Mouse (Mus musculus) erythroid progenitor cell, adult 5-6 weeks (primary cell): Measurements from ENCODE around the gene D130043K22Rik. TPM values are rescaled to one million over a fixed set of nuclear protein-coding genes. Genes with fewer than 3 reads are reported as not detected.
A peak's percentile ranks its signal among the peaks of the same experiment; 100 is the strongest.
"Not testable (repeated sequence)": the region's sequence is repeated elsewhere in the genome, so short reads cannot be mapped to it uniquely, and the experiment has no call there.

ENCODE experiments used
- ATAC-seq: replicated peaks from 2 replicates; pipeline ENCODE4 v1.8.0; 2016; ENCODE audit warnings: moderate number of reproducible peaks, mild to moderate bottlenecking, moderate TSS enrichment, inconsistent platforms; ENCODE audit not compliant: poor library complexity, low FRiP score, severe bottlenecking
- total RNA-seq, 2 experiments: library from RNA; stranded (forward) in 1 of 2; stranded (reverse) in 1 of 2; fragments of 150-400 nt in 1 of 2; fragments of 186-747, 209-891 nt in 1 of 2; gene quantifications; 2 replicates each; pipeline versions ENCODE4 v1.2.3 to v1.2.4; 2015 to 2017; ENCODE audit warnings: low replicate concordance in 2 of 2

Gene D130043K22Rik
- total RNA-seq, 2 experiments from 2014 or later = not detected

GRCm38 (mm10) chr13:24830756-24831352 lies 14.1 kb upstream of the D130043K22Rik start:
- peak; percentile 58 for ATAC-seq

DNA sequence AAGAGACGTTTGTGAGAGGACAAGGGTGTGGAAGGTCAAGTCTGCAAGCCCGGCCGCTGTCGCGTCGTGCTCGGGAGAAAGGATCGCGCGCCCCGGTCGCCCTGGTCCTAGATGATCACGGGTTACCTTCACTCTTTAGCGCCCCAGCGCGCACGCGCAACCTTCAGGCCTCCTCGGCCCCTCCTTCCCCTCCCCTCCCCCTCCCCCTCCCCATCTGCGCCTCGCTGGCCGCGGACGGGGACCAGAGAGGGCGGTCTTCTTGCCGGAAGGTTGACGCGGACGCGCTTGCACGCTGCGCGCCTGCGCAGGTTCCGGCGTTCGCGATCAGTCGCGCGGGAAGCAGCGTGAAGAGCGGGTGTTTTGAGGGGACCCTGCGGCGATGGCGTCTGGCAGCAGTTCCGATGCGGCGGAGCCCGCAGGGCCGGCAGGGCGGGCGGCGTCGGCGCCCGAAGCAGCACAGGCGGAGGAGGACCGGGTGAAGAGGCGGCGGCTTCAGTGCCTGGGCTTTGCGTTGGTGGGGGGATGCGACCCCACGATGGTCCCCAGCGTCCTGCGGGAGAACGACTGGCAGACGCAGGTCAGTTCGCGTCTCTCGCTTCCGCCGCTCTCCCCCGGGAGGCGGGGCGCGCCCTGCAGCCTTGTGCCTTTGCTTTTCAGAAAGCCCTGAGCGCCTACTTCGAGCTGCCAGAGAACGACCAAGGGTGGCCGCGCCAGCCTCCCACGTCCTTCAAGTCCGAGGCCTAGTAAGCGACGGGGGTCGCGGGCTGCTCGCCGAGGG lies 13.4 kb upstream of the D130043K22Rik start, which contains the start of the genes Acot13 and Tdp2:
Gene Acot13 (minus strand): TSS at position 188 of the 778 bp plus-strand sequence.
Gene Tdp2 (plus strand): TSS at position 327 of the 778 bp plus-strand sequence.
- ATAC-seq = peak; percentile 89

DNA sequence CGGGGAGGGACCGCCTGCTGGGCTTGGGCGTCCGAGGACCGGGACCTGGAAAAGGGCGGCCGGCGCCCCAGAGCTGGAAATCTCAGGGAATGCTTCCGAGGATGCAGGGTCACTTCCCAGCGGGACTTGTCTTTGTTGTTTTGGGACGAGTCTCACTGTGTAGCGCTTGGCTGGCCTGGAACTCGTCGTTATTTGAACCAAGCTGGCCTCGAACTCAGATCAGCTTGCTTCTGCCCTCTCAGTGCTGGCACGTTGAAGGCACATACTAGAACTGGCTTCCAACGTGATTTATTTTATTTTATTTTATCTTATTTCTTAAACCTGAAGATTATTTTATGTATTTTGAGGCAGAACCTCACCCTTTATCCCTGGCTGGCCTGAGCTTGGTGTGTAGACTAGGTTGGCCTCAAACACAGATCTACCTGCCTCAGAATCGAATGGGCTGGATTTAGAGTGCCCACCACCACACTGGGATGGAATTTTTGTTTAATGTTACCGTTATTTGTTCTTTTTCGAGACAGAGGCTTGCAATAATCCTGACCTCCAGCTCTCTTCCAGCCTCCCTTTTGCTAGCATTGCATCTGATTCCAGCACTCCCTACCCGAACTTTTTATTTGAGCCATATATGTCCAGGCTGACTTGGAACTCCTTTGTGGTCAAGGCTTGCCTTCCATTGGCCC lies 12.7 kb upstream of the D130043K22Rik start:
- no peak for ATAC-seq

DNA sequence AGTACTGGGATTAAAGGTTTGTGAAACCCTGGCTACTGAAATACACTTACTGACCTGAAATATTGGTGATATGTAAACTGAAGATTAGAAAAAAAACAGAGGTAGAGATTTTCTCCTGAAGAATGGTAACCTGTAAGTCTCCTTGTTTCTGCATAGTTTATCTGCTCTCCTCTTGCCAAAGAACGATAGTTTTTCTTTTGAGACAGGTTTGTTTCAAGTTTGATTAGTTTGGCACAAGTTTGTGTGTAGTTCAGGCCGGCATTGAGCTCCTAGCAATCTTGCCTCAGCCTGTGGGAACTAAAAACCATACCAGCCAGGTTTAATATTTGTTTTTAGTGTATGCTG lies 12.2 kb upstream of the D130043K22Rik start:
- ATAC-seq = no peak

DNA sequence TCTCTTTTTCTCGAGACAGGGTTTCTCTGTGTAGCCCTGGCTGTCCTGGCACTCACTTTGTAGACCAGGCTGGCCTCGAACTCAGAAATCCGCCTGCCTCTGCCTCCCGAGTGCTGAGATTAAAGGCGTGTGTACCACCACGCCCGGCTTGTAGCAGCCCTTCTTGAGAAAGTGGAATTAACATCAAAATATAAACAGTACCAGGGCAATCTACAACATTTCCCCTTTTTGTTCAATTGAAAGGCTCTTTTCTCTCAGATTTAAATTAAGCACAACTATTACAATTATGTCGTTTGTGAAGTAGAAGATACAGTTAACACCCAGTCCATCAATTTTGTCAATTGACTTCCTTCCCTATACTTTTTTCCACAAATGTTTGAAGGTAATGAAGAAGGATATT lies 7.2 kb upstream of the D130043K22Rik start:
- ATAC-seq = not testable (repeated sequence)

DNA sequence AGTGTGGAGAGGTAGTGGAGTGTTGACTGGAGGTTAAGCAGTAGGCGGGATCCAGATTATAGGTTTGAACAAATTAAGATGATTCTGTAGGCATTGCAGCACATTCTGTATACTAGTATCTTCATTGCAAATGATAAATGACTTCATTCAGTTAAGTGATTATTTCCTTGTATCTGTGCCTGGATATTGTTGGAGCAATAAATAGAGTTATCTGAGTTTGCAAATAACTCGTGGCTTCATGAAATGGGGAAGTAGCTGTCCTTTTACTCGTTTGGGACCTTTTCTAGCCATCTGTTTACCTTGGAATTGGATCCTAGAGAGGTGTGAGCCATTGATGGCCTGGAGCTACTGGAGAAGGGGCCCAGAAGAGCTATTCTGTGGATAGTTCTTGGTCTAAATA lies 5.1 kb upstream of the D130043K22Rik start:
- no peak for ATAC-seq

DNA sequence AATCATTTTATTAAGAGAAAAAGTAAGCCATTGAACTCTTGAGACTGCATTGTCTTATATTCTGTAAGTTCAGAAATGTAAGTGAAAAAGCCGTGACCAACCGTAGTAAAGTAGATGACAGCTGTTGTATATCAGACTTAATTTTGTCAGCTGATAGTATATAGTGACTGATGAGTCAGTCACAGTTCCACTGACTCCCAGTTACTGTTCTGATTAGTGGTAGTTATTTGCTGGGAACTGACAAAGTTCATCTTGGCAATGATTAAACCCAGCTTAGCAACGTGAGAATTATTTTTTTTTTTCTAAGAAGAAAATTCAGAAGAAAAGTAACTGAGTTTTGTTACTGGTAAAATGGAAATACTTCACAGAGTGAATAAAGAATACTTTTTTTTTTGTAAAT lies 3.2 kb upstream of the D130043K22Rik start:
- no peak for ATAC-seq

DNA sequence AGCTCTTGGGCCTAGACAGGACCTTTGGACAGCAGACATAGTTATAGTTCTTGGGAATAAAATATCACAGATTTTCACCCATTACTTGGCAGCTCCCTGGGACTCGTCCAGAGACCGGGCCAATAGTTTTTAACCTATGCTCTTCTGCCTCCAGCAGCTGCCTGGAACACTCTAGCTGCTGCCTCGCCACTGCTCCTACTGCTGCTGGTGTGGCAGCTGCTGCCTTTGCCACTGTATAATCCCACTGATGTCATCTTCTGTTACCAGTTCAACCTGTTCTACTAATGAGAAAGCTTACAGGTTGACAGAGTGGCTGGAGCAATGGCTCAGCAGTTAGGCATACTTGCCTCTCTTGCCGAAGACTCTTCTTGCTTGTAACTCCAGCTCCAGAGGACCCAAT lies 4.4 kb downstream of the D130043K22Rik start:
- ATAC-seq = no peak

GRCm38 (mm10) chr13:24851989-24852388 lies 7.1 kb downstream of the D130043K22Rik start:
- ATAC-seq = no peak

DNA sequence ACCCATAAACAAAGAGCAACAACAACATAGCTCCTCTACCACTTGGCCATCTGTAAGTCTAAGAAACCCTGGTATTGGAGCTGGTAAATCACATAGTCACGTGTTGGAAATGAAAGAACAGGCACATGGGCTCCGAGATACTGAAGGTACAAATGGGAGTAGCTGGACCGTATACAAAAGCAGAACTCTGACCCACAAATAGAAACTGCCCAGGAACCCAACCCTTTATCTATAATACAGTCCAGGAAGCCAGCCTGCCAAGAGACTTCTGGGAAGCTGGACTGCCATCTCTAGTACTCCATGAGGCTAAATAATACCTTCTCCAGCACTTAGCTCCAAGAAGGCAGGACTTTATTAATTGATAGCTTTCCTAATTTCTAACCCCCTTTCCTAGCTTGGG lies 7.6 kb downstream of the D130043K22Rik start:
- no peak for ATAC-seq

GRCm38 (mm10) chr13:24859115-24859514 lies 14.2 kb downstream of the D130043K22Rik start:
- ATAC-seq = no peak

DNA sequence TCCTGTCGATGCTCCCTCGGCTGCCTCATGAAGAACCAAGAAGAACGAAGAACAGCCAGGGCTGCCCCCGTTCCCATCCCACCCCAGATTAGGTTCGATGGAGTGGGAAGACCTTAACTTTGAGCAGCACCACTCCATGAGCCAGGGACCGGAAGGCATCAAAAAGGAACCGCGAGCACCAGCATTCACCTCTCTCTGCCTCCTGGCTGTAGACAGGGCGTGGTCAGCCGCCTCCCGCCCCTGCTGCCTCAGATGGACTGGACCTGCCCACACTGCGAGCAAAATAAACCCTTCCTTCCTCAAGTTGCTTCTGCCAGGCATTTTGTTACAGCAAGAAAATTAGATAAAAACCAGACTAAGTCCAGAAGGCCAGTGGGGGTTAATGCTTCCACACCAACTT lies 16.1 kb downstream of the D130043K22Rik start:
- ATAC-seq = no peak

DNA sequence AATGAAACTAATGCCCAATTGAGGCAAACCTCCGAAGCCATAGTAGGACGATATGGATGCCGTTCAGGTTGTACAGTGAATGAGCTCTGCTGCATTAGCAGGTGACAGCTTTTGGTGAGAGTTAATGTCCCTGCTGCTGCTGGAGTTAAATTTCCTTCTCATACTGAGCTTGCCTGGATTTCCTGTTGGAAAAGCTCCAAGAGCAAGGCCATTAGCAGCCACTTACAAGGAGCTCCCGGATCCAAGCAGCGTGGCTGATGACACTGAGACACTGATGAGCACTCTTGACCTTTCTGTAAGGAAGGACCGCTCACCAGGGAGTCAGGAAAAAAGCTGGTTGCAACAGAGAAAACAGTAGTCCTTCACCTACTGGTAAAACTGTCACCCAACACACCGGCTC lies 17.1 kb downstream of the D130043K22Rik start:
- ATAC-seq = no peak

GRCm38 (mm10) chr13:24862520-24862919 lies 17.6 kb downstream of the D130043K22Rik start:
- peak; percentile 61; the same call in 1 of the 2 replicates for ATAC-seq

DNA sequence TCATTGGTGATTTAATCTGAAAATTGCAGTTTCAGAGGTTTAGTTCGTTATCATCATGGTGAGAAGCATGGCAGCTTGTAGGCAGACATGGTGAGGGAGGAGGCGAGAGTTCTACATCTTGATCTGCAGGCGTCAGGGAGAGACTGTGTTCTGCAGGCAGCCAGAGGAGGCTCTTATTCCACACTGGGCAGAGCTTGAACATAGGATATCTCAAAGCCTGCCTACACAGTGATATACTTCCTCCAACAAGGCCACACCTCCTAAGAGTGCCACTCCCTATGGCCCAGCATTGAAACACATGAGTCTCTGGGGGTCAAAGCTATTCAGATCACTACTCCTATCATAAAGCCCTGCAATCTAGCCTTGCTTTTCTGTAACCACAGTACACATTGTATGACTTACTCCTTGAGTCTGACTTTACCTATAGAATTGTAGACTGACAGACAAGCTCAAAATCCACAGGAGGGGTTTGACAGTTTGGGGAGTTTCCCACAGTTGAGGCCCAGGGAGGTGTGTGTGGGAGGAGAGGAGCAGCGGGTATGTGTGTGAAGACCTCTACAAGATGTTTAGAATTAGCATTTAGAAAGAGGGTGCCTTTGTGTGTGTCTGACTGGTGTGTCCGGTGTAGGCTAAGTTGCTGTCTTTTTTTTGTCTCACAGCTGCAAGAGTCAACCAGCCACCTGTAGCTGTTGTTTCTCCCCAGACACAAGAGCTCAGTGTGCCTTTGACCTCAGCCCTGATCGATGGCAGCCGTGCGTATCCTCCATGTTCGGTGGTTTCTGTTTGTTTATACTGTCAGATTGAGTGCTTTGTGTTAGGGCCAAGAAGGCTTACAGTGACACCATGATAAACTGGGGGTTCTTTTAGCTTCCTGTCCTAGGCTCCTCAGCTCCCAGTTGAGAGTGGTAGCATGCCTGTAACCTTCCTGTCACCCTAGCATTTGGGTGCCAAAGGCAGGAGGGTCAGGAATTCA lies 21.8 kb downstream of the D130043K22Rik start:
- ATAC-seq = no peak

DNA sequence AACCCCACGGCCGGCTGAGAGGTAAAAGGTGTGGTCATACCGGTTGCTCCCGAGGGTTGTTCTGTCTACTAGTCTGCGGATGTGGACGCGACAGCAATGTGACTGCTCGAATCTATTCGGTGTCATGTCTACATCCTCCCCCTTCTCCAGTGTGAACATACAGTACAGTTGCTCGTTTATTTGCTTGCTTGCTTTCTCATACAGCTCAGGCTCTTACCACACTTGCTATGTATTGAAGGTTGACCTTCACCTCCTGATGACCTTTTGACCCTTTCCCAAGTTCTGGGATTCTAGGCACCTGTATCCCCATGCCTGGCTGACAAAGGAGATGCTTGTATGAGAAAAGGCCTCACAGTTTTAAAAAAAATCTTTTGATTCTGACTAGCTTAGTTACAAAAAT lies 22.9 kb downstream of the D130043K22Rik start:
- ATAC-seq = no peak

- no peak for ATAC-seq
These were observed 23.3 kb downstream of the D130043K22Rik start for GRCm38 (mm10) chr13:24868233-24868632.

DNA sequence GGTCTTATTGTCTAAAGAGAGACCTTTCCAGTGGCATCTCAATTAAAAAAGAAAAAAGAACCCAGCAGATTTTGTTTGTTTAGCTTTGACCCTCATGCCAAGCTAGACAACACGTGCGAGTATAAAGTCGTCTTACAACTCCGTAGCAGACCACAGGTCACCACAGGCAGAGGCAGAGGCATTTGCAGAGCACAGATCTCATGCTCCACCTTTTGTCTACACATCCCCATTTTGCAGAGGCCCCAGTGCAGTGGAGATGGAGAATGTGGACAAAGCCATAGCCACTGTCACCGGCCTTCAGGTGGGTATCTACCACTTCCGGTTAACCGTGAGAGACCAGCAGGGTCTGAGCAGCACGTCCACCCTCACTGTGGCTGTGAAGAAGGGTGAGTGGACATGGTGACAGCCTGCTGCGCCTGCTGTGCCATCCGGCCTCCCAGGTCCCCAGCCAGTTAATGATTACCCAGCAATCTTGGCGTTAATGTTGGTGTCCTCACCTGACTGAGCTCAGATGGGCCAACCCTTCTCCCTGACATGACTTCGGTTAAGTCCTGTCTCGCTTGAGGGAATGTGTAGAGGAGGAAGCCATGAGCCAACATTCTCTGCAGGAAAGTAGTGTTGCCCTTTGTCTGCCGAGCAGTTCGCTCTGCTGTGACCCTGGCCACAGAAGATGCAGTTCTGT lies 34.6 kb downstream of the D130043K22Rik start:
- ATAC-seq = no peak

- no peak for ATAC-seq
These were observed 35.3 kb downstream of the D130043K22Rik start for GRCm38 (mm10) chr13:24880208-24880607.
